Mouse (Mus musculus): ENCODE measurements around the gene Pdia5.

Gene Pdia5

DNA sequence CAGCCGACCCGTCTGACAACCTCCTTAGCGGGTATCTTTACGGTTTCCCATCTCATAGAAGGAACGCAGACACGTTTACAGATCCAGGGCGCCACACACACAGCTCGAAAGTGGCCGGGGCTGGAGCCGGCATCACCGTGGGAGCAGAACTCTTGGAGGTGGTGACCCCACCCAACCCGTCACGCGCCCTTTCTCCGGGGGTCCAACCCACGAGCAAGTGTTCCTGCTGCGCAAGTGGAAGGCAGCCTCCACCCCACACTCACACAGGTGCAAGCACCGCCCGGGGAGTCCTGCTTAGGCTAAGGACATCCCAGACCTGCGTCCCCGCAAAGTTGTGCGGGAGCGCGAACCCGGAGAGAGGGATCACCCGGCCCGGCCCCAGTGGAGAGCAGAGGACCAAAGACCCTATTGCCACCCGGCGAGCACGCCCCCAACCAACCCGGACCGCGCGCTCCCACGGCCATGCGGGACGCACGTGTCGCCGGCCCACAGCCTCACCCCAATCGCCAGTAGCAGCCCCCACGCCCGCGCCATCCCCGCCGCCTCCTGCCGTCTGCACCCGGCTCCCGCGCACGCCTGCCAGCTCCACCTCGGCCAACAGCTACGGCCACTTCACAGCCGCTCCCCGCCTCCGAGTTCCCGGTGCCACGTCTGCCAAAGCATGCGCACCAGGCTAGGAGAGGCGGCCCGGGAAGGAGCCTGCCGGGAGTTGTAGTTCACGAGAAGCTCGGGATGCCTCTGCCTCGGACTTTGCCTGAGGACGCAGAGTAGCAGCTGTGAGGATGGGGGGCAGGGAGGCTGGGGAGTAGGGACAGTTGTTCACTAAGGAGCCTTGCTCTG is at the start of gene Pdia5:
Gene Pdia5, minus strand, starts transcription at position 643 of the 840 bp plus-strand sequence.
- ChIA-PET CTCF (interaction anchor here in 3 of 4 experiments (0.6 to 3.1 kb wide), 6 partner anchors 50 to 1605 kb away, joined by 3 to 13 read pairs (median 4); partner anchors contain the start of gene Sema5b (in 1 of the 3)), POLR2A (interaction anchor here in 3 of 4 experiments (0.6 to 2.7 kb wide), 25 partner anchors 8 to 338 kb away, joined by 3 to 15 read pairs (median 4); partner anchors contain the start of genes Sema5b (in 3 of the 3) and Sec22a (in 1 of the 3))

DNA sequence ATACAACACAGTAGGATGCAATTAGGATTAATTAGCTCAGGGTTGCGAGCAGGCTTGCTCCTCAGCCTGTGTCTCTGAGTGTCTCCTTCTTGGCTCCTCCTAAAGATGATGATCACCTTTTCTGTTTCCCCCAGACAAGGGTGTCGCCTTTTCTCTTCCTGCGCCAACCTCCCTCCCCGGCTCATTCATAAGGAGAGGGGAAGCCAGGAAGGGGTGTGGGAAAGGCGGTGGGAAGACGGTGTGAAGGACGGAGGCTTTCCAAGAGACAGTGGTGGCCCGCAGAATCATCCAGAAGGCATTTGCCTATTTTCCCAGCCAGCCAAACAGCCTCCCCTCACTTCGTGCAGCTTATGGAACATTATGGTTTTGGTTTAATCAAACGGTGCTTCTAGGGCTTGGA is 48.4 kb upstream of the Pdia5 start:
- POLR2A ChIA-PET = interaction anchor here in 2 of 4 experiments (1.0 to 3.4 kb wide), 4 partner anchors 9 to 65 kb away, joined by 4 to 23 read pairs (median 10); no protein-coding TSS in a partner anchor
- CTCF ChIA-PET = interaction anchor here (0.6 to 5.3 kb wide), 8 partner anchors 18 to 374 kb away, joined by 3 to 79 read pairs (median 4); no protein-coding TSS in a partner anchor

DNA sequence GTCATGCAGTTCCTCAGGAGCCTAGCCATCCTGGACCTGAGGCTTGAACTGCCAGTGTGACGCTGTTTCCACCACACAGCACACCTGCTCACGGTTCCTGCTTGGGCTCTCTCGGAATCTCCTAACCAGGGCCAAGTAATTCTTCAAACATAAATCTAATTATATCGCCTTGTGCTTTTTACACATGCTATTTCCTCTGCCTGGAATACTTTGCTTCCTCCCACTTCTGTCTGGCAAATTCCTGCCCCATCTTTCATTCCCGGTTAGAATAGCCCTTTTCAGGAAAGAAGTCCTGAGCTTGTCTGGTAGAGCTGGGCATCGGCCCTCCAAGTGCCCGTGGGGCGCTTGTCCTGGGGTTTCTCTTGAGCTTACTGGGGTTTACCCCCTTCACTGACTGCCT is 47.0 kb upstream of the Pdia5 start:
- CTCF ChIA-PET = interaction anchor here in 2 of 4 experiments (0.9 to 5.3 kb wide), 3 partner anchors 90 kb away, joined by 3 to 79 read pairs (median 4); no protein-coding TSS in a partner anchor

DNA sequence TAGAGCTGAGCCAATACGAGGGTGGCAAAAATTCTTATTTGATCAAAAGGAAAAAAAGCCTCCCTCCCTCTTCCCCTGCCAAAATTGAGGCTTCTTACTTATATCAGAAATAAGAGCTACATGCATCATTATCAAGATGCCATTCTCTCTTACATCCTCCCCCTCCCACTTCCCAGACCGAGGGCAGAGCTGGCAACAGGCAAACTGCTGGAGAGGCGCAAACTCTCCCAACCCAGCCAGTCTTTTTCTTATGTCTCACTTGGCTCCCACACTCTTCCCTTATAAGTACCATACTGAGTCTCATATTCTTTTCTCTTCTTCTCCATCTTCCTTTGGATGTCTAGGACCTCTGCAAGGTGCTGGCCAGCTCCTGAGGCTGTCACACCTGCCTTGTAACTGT is 44.0 kb upstream of the Pdia5 start:
- ChIA-PET CTCF (interaction anchor here in 2 of 4 experiments (0.6 to 1.0 kb wide), 3 partner anchors 18 to 62 kb away, joined by 3 read pairs; no protein-coding TSS in a partner anchor), POLR2A (interaction anchor here in 2 of 4 experiments (0.5 to 0.6 kb wide), 2 partner anchors 55 to 1323 kb away, joined by 5 to 6 read pairs; no protein-coding TSS in a partner anchor)

More for the DNA sequence above, 47.0 kb upstream of the Pdia5 start:
- POLR2A ChIA-PET = interaction anchor here in 1 of 4 experiments (1.0 kb wide), 1 partner anchor 9 kb away, joined by 3 read pairs; no protein-coding TSS in a partner anchor

DNA sequence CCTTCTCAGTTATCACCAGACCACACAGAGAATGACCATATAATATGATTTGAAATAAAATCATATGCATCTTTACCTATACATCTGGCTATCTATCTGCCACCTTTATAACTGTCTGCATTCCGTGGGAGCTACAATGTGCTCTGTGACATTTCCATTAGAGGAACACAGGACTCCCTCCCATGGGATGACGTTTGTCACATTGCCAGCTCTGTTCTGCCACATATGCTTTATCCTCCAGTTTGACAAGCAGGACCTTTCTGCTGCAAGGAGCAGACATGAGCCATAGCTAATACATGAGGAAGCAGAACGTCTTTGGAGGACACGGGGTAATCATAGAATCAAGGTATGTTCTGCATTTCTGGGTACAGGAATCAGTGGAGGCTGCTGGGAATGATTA is 33.5 kb upstream of the Pdia5 start:
- CTCF ChIA-PET = interaction anchor here in 1 of 4 experiments (0.6 to 2.2 kb wide), 3 partner anchors 16 to 209 kb away, joined by 3 to 10 read pairs (median 3); partner anchors contain the start of gene Sema5b
- POLR2A ChIA-PET = interaction anchor here in 2 of 4 experiments (0.6 to 0.7 kb wide), 2 partner anchors 236 to 275 kb away, joined by 3 to 5 read pairs; no protein-coding TSS in a partner anchor

DNA sequence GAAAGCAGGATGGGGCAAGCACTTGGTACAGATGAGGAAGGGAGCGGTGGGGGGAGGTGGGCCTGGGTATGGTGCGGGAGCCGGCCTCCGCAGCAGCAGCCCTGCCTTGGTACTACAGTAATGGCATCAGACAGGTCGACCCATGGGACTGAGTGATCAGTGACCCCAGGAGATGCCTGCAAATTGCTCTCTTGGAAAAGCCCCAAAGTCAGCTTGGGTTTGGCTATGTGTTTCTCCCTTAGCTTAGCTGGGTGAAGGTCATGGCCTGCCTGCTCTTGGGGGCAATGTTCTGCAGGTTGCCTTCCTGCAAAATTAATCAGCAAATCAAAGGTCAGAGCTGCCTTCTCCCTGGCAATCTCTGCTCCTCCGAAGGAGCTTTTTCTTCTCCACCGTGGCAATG is 28.6 kb upstream of the Pdia5 start:
- CTCF ChIA-PET = interaction anchor here in 1 of 4 experiments (2.0 to 2.5 kb wide), 2 partner anchors 21 to 109 kb away, joined by 7 to 10 read pairs; no protein-coding TSS in a partner anchor
- POLR2A ChIA-PET = interaction anchor here in 3 of 4 experiments (0.6 to 2.0 kb wide), 3 partner anchors 21 to 377 kb away, joined by 3 to 7 read pairs (median 3); partner anchors contain the start of gene Sema5b (in 1 of the 3)

DNA sequence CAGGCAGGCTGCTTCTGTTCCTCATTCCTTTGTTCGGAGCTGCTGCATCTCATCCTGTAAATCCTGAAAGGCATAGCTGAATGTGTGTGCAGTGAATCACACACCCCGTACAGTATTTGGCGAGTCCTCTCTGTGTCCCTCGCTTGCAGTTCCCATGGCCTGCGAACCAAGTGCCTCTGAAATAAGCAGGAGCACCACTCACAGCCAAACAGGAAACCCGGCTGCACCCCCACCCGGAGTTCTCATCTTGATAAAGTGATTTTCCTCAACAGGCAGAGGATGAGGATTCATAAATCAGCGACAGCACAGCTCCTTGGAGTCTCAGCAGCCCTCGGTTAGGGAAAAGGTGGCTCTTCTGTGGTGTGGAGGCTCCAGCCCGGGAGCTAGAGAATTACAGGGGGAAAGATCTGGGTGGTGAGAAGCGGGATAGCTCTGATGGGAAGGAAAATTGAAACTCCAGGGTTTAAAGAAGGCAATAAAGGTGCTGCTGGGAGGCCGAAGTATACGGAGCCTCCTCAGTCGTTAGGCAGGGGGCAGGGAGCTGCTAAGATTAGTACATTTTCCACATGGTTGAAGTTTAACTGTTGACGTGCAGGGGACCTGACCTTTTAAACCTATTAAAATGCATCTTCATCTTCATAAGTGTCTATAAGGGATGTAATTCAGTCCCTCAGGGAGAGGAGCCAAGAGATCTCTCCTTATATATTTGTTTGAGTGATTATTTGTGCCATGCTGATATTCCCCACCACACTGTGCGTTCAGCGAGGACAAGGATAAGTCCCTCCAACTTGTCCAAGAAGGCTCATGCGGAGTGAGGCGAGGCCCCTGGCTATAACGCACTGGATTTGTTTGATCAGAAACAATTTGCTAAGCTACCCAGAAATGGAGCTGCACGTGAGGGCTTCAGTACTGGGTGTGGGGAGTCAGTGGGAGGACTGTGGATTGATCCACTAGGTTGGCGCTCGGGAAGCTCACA is 27.6 kb upstream of the Pdia5 start:
- CTCF ChIA-PET = interaction anchor here in 1 of 4 experiments (0.5 to 2.5 kb wide), 6 partner anchors 11 to 364 kb away, joined by 3 to 10 read pairs (median 4); partner anchors contain the start of gene Sema5b

DNA sequence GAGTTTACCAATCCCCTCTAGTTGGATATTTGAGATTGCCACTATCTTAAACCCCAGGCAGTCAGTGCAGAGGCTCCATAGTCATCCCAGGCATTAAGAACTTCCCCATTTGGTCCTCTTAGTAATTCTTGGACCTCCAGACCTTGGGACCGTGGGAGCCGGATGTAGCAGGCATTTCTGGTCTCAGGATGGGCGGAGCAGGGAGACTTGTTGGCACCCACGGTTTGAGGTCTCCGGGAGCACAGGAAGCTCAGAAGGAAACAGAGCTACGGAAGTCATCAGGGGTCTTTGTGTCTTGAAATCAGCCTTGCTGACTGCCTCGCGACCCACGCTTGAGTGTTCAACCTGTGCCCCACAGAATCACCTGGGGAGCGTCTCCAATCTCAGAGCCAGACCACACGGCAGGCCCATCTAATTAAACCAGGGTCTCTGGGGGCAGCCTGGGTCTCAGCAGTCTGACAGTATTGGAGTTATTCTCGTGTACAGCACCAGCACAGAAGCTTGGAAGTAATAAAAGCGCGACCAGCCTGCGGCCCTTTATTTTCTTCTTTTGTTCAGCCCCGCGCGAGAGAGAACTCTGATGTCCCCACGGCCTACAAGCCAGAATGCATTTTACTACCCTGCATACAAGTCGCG is 25.4 kb upstream of the Pdia5 start:
- CTCF ChIA-PET = interaction anchor here in 2 of 4 experiments (0.6 to 1.0 kb wide), 3 partner anchors 18 to 329 kb away, joined by 3 to 4 read pairs (median 4); partner anchors contain the start of gene Sema5b (in 1 of the 2)

More for the DNA sequence above, 27.6 kb upstream of the Pdia5 start:
- POLR2A ChIA-PET = interaction anchor here in 3 of 4 experiments (0.6 to 2.0 kb wide), 3 partner anchors 22 to 88 kb away, joined by 3 to 7 read pairs (median 3); partner anchors contain the start of gene Sema5b (in 2 of the 3)

DNA sequence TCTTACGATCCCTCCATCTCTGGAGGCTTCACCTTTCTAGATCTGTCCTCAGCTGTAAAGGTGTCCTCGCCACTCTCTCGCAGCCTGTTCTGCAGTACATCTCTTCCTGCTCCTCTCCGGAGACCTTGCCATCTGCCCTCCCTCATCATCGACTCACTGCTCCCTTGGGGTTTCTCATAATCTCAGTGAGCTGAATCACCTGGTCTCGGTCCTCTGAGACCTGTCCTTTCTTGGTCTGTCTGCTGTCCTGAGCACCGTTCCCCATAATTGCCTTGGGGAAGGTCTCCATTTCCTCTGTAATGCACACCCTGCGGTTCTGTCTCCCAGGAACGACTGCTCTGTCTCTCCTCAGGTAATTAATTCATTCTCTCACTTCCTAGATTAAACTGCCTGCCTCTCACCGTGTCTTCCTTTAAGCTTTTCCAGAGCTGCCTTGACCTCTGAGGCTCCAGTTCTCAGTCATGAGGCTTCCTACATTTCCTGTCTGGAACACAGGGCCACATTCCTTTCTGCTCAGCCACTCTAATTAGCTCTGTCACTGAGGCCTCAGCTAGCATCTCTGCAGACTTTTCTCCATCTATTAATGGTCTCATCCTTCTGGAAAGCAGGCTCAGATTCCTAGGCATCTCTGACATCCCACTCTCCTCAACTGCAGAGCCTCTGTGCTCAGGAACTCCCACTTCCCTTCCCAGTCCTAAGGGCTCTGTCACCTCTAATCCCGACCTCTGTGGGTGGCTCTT is 18.8 kb upstream of the Pdia5 start:
- POLR2A ChIA-PET = interaction anchor here in 2 of 4 experiments (0.6 to 0.7 kb wide), 2 partner anchors 101 to 486 kb away, joined by 3 read pairs; no protein-coding TSS in a partner anchor

More for the DNA sequence above, 25.4 kb upstream of the Pdia5 start:
- POLR2A ChIA-PET = interaction anchor here in 2 of 4 experiments (0.9 to 1.7 kb wide), 3 partner anchors 13 to 77 kb away, joined by 3 to 6 read pairs (median 3); no protein-coding TSS in a partner anchor

DNA sequence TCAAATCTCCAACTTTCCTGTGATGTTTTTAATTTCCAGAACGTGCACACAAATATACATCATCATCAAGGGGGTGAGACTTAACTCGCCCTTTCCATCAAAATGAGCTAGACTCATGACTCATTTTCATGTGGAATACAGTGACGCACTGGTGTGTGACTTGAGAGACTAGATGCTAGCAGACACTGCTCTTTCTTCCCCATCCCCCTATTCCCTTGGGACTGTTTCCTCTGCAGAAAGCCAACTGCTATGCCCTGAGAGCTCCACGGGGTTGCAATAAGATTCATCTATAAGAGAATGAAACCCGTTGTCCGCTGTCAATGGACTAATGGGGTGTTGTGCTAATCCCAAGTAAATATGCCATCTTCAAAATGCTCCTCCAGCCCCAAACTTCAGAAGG is 17.9 kb upstream of the Pdia5 start:
- POLR2A ChIA-PET = interaction anchor here in 2 of 4 experiments (0.6 to 0.7 kb wide), 2 partner anchors 102 to 363 kb away, joined by 3 to 7 read pairs; partner anchors contain the start of gene Parp14 (in 1 of the 2)
- CTCF ChIA-PET = interaction anchor here in 2 of 4 experiments (0.6 to 0.8 kb wide), 2 partner anchors 9 to 306 kb away, joined by 3 read pairs; no protein-coding TSS in a partner anchor

More for the DNA sequence above, 18.8 kb upstream of the Pdia5 start:
- CTCF ChIA-PET = interaction anchor here in 3 of 4 experiments (0.5 to 1.1 kb wide), 3 partner anchors 31 to 251 kb away, joined by 3 to 4 read pairs (median 3); partner anchors contain the start of gene Sema5b (in 1 of the 3)

DNA sequence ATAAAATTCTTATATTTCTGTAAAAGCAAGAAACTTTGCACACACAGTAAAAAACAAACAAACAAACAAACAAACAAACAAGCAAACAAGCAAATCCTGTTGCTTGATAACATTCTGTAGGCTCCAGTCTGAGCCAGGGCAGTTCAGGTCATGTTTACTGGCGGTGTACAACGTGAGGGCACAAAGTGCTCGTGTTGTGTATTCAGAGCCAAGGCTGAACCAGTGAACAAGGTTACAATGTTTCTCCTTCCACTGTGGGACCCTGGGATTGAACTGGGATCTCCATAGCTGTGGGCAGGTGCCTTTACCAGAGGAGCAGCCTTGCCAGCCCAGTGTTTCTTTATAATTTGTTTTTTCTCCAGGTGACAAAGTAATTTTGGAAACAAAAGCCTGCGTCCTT is 15.1 kb upstream of the Pdia5 start:
- ChIA-PET CTCF (no interaction called here), POLR2A (no interaction called here)

DNA sequence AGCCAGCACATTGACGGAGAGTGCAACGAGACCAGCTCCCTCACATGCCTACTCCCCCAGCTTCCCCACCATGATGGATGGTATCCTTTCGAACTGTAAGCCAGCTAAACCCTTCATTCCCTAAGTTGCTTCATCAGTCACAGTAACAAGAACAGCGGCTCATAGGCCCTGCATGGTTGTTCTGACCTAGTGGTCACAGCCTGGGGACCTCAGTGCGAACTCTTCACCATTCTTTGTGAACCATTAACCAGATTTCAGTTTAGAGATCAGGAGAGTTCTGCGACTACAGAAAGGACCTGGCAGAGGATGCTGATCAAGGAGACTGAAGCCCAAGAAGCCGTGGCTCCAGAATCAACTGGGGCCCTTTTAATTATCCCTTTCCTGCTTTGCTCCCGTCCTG is 13.6 kb upstream of the Pdia5 start:
- ChIA-PET CTCF (interaction anchor here in 1 of 4 experiments (0.7 kb wide), 1 partner anchor 144 kb away, joined by 3 read pairs; no protein-coding TSS in a partner anchor), POLR2A (interaction anchor here in 1 of 4 experiments (0.6 to 1.5 kb wide), 3 partner anchors 14 to 84 kb away, joined by 3 to 5 read pairs (median 4); partner anchors contain the start of gene Pdia5)

DNA sequence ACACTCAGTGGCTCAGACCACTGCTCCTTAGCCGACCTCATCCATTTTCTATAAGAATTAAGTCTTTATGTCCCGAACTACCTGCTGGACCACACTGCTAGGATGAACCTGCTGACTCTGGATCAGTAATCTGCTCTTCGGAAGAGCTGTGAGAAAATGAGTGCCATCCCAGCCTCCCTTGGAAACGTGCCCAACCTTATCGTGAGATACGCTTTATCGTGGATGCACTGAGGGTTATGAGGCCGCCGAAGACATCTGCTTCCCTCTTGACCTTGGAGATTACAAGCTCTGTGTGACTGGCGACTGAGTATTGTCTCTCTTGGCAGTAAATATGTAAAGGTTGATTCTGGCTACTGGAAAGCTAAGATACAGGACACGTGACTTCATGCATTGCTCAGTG is 11.8 kb upstream of the Pdia5 start:
- ChIA-PET CTCF (interaction anchor here (0.6 to 1.0 kb wide), 4 partner anchors 38 to 1490 kb away, joined by 3 to 4 read pairs (median 4); no protein-coding TSS in a partner anchor), POLR2A (interaction anchor here (0.6 to 1.4 kb wide), 10 partner anchors 12 to 466 kb away, joined by 3 to 6 read pairs (median 4); partner anchors contain the start of genes Pdia5 (in 1 of the 4) and Sema5b (in 1 of the 4))

DNA sequence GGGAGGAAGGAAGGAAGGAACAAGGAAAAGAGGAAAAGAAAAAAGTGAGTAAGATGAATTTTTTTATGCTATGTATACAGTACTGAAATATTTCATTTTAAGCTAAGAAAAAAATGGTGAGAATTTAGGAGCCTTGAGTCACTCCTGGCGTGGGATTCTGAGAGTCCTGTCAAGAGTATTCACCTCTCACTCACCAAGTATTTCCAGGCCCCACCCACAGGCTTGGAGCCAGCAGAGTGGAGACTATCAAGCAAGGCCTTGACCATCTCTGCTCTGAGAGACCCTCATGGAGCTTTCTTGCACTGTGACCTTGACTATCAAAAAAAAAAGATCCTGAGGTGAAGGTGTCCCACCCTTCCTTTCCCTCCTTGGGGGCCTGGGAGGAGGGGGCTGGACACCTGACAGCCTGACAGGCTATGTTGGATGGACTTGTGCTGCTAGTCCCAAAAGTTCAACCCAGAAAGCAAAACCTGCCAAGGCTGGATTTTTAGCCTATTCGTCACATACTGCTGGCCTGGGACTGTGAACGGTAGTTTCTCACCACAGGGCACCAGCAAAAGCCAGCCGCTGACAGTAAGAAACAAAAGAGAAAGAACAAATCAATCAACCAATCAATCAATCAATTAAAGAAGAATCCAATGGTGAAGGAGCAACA is 10.6 kb upstream of the Pdia5 start:
- ChIA-PET CTCF (interaction anchor here in 1 of 4 experiments (0.6 kb wide), 1 partner anchor 9 kb away, joined by 3 read pairs; no protein-coding TSS in a partner anchor), POLR2A (interaction anchor here in 1 of 4 experiments (1.5 kb wide), 1 partner anchor 11 kb away, joined by 5 read pairs; the partner anchor contains the start of gene Pdia5)

DNA sequence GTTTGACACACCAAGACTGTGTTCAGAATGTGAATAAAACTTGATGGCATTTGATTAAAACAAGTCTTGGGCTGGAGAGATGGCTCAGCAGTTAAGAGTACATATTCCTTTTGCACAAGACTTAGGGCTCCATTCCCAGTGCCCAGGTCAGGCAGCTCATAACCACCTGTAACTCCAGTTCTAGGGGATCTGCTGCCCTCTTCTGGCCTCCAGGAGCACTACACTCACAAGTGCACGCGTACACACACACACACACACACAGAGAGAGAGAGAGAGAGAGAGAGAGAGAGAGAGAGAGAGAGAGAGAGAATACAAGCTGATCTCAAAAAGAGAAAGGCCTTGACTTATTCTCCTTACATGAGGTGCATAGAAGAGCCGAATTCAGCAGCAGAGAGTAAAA is 9.7 kb upstream of the Pdia5 start:
- POLR2A ChIA-PET = interaction anchor here in 3 of 4 experiments (0.6 to 1.5 kb wide), 4 partner anchors 10 to 451 kb away, joined by 3 to 8 read pairs (median 4); partner anchors contain the start of gene Pdia5 (in 1 of the 3)
- CTCF ChIA-PET = interaction anchor here in 2 of 4 experiments (0.6 to 1.4 kb wide), 19 partner anchors 8 to 567 kb away, joined by 3 to 15 read pairs (median 4); partner anchors contain the start of gene Sema5b (in 1 of the 2)

All from embryonic stem cell, embryonic (primary cell).